ENCODE assay signal across 20 mouse cellular contexts in the genomic region with DNA sequence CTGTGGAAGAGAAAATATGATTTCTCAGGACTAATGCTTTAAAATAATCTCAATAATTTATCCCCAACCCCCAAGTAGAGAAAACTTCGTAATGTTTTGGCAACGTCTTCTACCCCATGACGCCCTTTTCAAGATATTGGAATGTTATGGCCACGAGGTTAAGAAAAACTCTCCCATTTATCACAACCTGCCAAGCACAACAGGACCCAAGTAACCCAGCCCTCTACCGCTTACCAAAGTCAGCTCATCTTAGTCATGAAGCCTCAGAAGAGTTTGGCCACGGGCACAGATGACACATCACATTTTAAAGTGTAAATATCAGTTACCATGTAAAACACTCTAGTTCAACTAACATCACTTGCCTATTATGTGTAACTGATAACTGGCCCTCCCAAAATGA.
A peak's percentile ranks its signal among the peaks of the same experiment; 100 is the strongest.
DNase-seq lines count a peak whose midpoint lies in the region; ATAC-seq and TF ChIP-seq lines count a peak whose summit lies in the region.
"Had no signal": no experiment of that assay in that cellular context is flagged by ENCODE, and none has a peak within 500 bp of the region (broad histone marks: within the 10 kb centered on the region; RNA-seq: fewer than 3 reads in every experiment).

No protein-coding gene starts in this region.

- no peak for TF ChIP-seq POLR2A in myocyte (IDR thresholded peaks at IDR 0.05; ENCODE audit: insufficient read length, low read depth)

- H3K4me3 ChIP-seq in midbrain, embryonic 11.5 days (ENCODE audit: low read depth, low read length), result no peak overlapping the region
- H3K4me3 ChIP-seq in midbrain, embryonic 16.5 days (ENCODE audit: low read depth, low read length), result no peak overlapping the region
- no peak overlapping the region for H3K4me3 ChIP-seq in myocyte
- no peak overlapping the region for H3K4me3 ChIP-seq in intestine, postnatal 0 days (ENCODE audit: low read depth, low read length)
- H3K4me3 ChIP-seq: embryonic facial prominence, embryonic 13.5 days; forebrain, embryonic 10.5 days; heart, adult 2 months; heart, embryonic 15.5 days; hindbrain, embryonic 13.5 days; intestine, embryonic 15.5 days had no signal

- H3K27me3 ChIP-seq in midbrain, embryonic 11.5 days (ENCODE audit: control insufficient read depth, insufficient read depth, low read length), result no peaks in the 10 kb centered on the region
- no peaks in the 10 kb centered on the region for H3K27me3 ChIP-seq in midbrain, embryonic 16.5 days (ENCODE audit: control insufficient read depth, insufficient read depth, low read depth, low read length)
- H3K27me3 ChIP-seq in myocyte (ENCODE audit: control insufficient read depth, insufficient read depth, insufficient read length), result no peaks in the 10 kb centered on the region
- no peaks in the 10 kb centered on the region for H3K27me3 ChIP-seq in intestine, postnatal 0 days (replicated peaks; ENCODE audit: control insufficient read depth, insufficient read depth, low read length)
- H3K27me3 ChIP-seq: embryonic facial prominence, embryonic 13.5 days; heart, embryonic 15.5 days; hindbrain, embryonic 13.5 days; intestine, embryonic 15.5 days had no signal

- peak; percentile 39 for DNase-seq in gastrocnemius, adult 18-20 months (ENCODE audit: low spot score)
- no peak for DNase-seq in gastrocnemius, postnatal 10 days
- DNase-seq in midbrain, embryonic 11.5 days (ENCODE audit: low spot score, missing footprints), result peak; percentile 69
- DNase-seq in cerebellum, adult 9-10 months, result no peak
- DNase-seq: adrenal gland, adult 8-10 months; adrenal gland, postnatal 36 days; cerebellum, adult 8-10 months; cerebellum, postnatal 25 days; heart, adult 2 months; heart, postnatal 14 days had no signal

- no peak for TF ChIP-seq CTCF in intestine, postnatal 0 days (IDR thresholded peaks at IDR 0.05; ENCODE audit: low read depth)

- H3K9me3 ChIP-seq in midbrain, embryonic 11.5 days (ENCODE audit: control insufficient read depth, low read length), result no peaks in the 10 kb centered on the region
- no peaks in the 10 kb centered on the region for H3K9me3 ChIP-seq in midbrain, embryonic 16.5 days (replicated peaks; ENCODE audit: control insufficient read depth, low read length, poor library complexity, severe bottlenecking)
- H3K9me3 ChIP-seq in intestine, postnatal 0 days (ENCODE audit: control insufficient read depth), result no peaks in the 10 kb centered on the region
- H3K9me3 ChIP-seq: embryonic facial prominence, embryonic 13.5 days; forebrain, embryonic 10.5 days; heart, embryonic 15.5 days; hindbrain, embryonic 13.5 days; intestine, embryonic 15.5 days had no signal

- H3K4me1 ChIP-seq in midbrain, embryonic 11.5 days (ENCODE audit: control insufficient read depth, insufficient read depth, low read length), result no peaks in the 10 kb centered on the region
- H3K4me1 ChIP-seq in midbrain, embryonic 16.5 days (ENCODE audit: control insufficient read depth, insufficient read depth, low read length), result no peaks in the 10 kb centered on the region
- no peaks in the 10 kb centered on the region for H3K4me1 ChIP-seq in intestine, postnatal 0 days (replicated peaks; ENCODE audit: control insufficient read depth, insufficient read depth, low read length)
- H3K4me1 ChIP-seq: forebrain, embryonic 10.5 days; heart, embryonic 15.5 days; hindbrain, embryonic 13.5 days; intestine, embryonic 15.5 days had no signal

- ATAC-seq in midbrain, embryonic 11.5 days (ENCODE audit: low FRiP score), result no peak
- no peak for ATAC-seq in midbrain, embryonic 16.5 days
- ATAC-seq in intestine, postnatal 0 days, result no peak
- ATAC-seq: forebrain, embryonic 14.5 days; intestine, embryonic 15.5 days had no signal

- no peak overlapping the region for H3K9ac ChIP-seq in midbrain, embryonic 11.5 days (ENCODE audit: low read length)
- no peak overlapping the region for H3K9ac ChIP-seq in midbrain, embryonic 16.5 days (ENCODE audit: low read depth, low read length)
- H3K9ac ChIP-seq in intestine, postnatal 0 days (ENCODE audit: low read depth, low read length), result no peak overlapping the region
- H3K9ac ChIP-seq: embryonic facial prominence, embryonic 13.5 days; heart, embryonic 15.5 days; hindbrain, embryonic 13.5 days; intestine, embryonic 15.5 days had no signal

- H3K36me3 ChIP-seq in midbrain, embryonic 11.5 days (ENCODE audit: control insufficient read depth, insufficient read depth, low read length), result no peaks in the 10 kb centered on the region
- no peaks in the 10 kb centered on the region for H3K36me3 ChIP-seq in midbrain, embryonic 16.5 days (ENCODE audit: control insufficient read depth, insufficient read depth, low read length)
- H3K36me3 ChIP-seq in myocyte (ENCODE audit: control insufficient read depth, insufficient read depth), result no peaks in the 10 kb centered on the region
- H3K36me3 ChIP-seq in intestine, postnatal 0 days (ENCODE audit: control insufficient read depth, insufficient read depth), result no peaks in the 10 kb centered on the region
- H3K36me3 ChIP-seq: embryonic facial prominence, embryonic 13.5 days; forebrain, embryonic 10.5 days; heart, embryonic 15.5 days; hindbrain, embryonic 13.5 days; intestine, embryonic 15.5 days had no signal

- no peak overlapping the region for H3ac ChIP-seq in myocyte (ENCODE audit: control insufficient read depth, insufficient read length)

- no peak overlapping the region for H3K4me2 ChIP-seq in midbrain, embryonic 11.5 days
- no peak overlapping the region for H3K4me2 ChIP-seq in midbrain, embryonic 16.5 days (ENCODE audit: low read length)
- peak overlapping the region; percentile 59 for H3K4me2 ChIP-seq in myocyte (ENCODE audit: low read depth)
- H3K4me2 ChIP-seq in intestine, postnatal 0 days (replicated peaks; ENCODE audit: low read depth), result no peak overlapping the region
- H3K4me2 ChIP-seq: embryonic facial prominence, embryonic 13.5 days; heart, embryonic 11.5 days; heart, embryonic 15.5 days; hindbrain, embryonic 13.5 days; intestine, embryonic 15.5 days had no signal

- peaks cover 48% of the 10 kb centered on the region for H3K79me2 ChIP-seq in myocyte (ENCODE audit: control insufficient read depth, insufficient read depth)

- 88% methylated on average over 6 of the region's 6 CpGs for WGBS in midbrain, embryonic 11.5 days
- 84% methylated on average over 6 of the region's 6 CpGs for WGBS in midbrain, embryonic 16.5 days
- WGBS in intestine, postnatal 0 days, result 61% methylated on average over 6 of the region's 6 CpGs

- H3K27ac ChIP-seq in midbrain, embryonic 11.5 days (ENCODE audit: low read depth, low read length), result no peak overlapping the region
- H3K27ac ChIP-seq in midbrain, embryonic 16.5 days (ENCODE audit: low read length), result no peak overlapping the region
- no peak overlapping the region for H3K27ac ChIP-seq in intestine, postnatal 0 days (ENCODE audit: low read depth, low read length)
- H3K27ac ChIP-seq: embryonic facial prominence, embryonic 13.5 days; forebrain, embryonic 10.5 days; heart, adult 2 months; heart, embryonic 15.5 days; hindbrain, embryonic 13.5 days; intestine, embryonic 15.5 days had no signal

TF ChIP-seq in myocyte, 11 proteins besides CTCF, POLR2A, EP300 and RAD21:
- no peak for TF ChIP-seq MYOG (IDR thresholded peaks at IDR 0.05; ENCODE audit: control insufficient read depth in 1 of 3, insufficient read depth in 1 of 3, insufficient read length in 2 of 3, low read depth in 2 of 3)
- no peak for TF ChIP-seq CEBPB (IDR thresholded peaks at IDR 0.05; ENCODE audit: insufficient read depth, poor library complexity, severe bottlenecking)
- no peak for TF ChIP-seq E2F4 (IDR thresholded peaks at IDR 0.05; ENCODE audit: insufficient read depth)
- no peak for TF ChIP-seq SRF (IDR thresholded peaks at IDR 0.05; ENCODE audit: control insufficient read depth, insufficient read length, low read depth)
- no peak for TF ChIP-seq TCF3 (IDR thresholded peaks at IDR 0.05; ENCODE audit: insufficient read length, low read depth)

Comparison
In these comparisons a context has a peak if more than half of its experiments do, and no peak if none do; other contexts are left out.
1. DNase-seq: peak in gastrocnemius, adult 18-20 months (single experiment) and midbrain, embryonic 11.5 days (single experiment); none in gastrocnemius, postnatal 10 days (single experiment) and cerebellum, adult 9-10 months (single experiment).